In genomic region chr3:157952716-157953115, GRCm38 (mm10) we compare ENCODE assay signal across 19 mouse cellular contexts. TPM values are rescaled to one million over a fixed set of nuclear protein-coding genes. Genes with fewer than 3 reads are reported as not detected.
"Had no signal": no experiment of that assay in that cellular context is flagged by ENCODE, and none has a peak within 500 bp of the region (broad histone marks: within the 10 kb centered on the region; RNA-seq: fewer than 3 reads in every experiment).

No protein-coding gene starts in this region.

- H3K36me3 ChIP-seq: lung, embryonic 15.5 days; midbrain, embryonic 15.5 days; neural tube, embryonic 12.5 days; stomach, embryonic 15.5 days had no signal

- DNase-seq: lung, adult 2 months; lung, postnatal 14 days; lung, postnatal 36 days; right cerebral cortex, postnatal 14 days; thymus, adult 2 months; thymus, postnatal 25 days; thymus, postnatal 4 days had no signal

- H3K27me3 ChIP-seq: lung, embryonic 15.5 days; megakaryocyte, embryonic 14.5 days; midbrain, embryonic 13.5 days; midbrain, embryonic 15.5 days; neural tube, embryonic 12.5 days; stomach, embryonic 15.5 days had no signal

- ATAC-seq: lung, postnatal 0 days; midbrain, embryonic 13.5 days; midbrain, embryonic 15.5 days had no signal

- H3K9ac ChIP-seq: lung, embryonic 15.5 days; midbrain, embryonic 13.5 days; midbrain, embryonic 15.5 days; neural tube, embryonic 12.5 days; stomach, embryonic 15.5 days had no signal

- H3K4me2 ChIP-seq: lung, embryonic 15.5 days; midbrain, embryonic 11.5 days; midbrain, embryonic 13.5 days; midbrain, embryonic 15.5 days; neural tube, embryonic 12.5 days; stomach, embryonic 15.5 days had no signal

- H3K9me3 ChIP-seq: lung, embryonic 15.5 days; megakaryocyte, embryonic 14.5 days; midbrain, embryonic 13.5 days; midbrain, embryonic 15.5 days; neural tube, embryonic 12.5 days; stomach, embryonic 15.5 days had no signal

- H3K27ac ChIP-seq: lung, embryonic 15.5 days; macrophage; midbrain, embryonic 13.5 days; midbrain, embryonic 15.5 days; neural tube, embryonic 12.5 days; stomach, embryonic 15.5 days; stomach, postnatal 0 days had no signal

- H3K4me3 ChIP-seq: lung, embryonic 15.5 days; megakaryocyte, embryonic 14.5 days; midbrain, embryonic 13.5 days; midbrain, embryonic 15.5 days; neural tube, embryonic 12.5 days; stomach, embryonic 15.5 days had no signal

RNA-seq across cellular contexts. Expression of gene Cth, which starts 27.8 kb away (rescaled TPM):
- total RNA-seq: monocyte, adult 5-6 weeks; neutrophil, adult 5-6 weeks had no signal
- polyA plus RNA-seq: macrophage had no signal
